Mouse (Mus musculus) gastrocnemius, postnatal 10 days (tissue): ENCODE measurements around the gene Sepsecs. TPM values are rescaled to one million over a fixed set of nuclear protein-coding genes. Genes with fewer than 3 reads are reported as not detected.
A peak's percentile ranks its signal among the peaks of the same experiment; 100 is the strongest.
"Not testable (repeated sequence)": the region's sequence is repeated elsewhere in the genome, so short reads cannot be mapped to it uniquely, and the experiment has no call there.

ENCODE experiments used
- DNase-seq: peaks from one replicate; pipeline ENCODE4 v3.0.0; 2021; ENCODE audit warnings: mixed read lengths
- long read RNA-seq, 2 experiments: library from polyadenylated mRNA; stranded (forward); transcript quantifications; one replicate each; pipeline ENCODE4 v2.0.0; 2021
- total RNA-seq, 2 experiments: library from RNA; stranded (reverse); gene quantifications; 2 replicates each; pipeline ENCODE4 v1.2.3; 2021

Gene Sepsecs
- total RNA-seq: 1 to 10 TPM; 7.1 to 7.8 TPM
- long read RNA-seq, experiment 1, full-length matches to known transcripts: 9 of 15 reads
- long read RNA-seq, experiment 1, partial matches to known transcripts: 2 of 15 reads
- long read RNA-seq, experiment 1, other reads (novel, unspliced or antisense): 4 of 15 reads
- long read RNA-seq, experiment 2, full-length matches to known transcripts: 5 of 8 reads
- long read RNA-seq, experiment 2, partial matches to known transcripts: 0 of 8 reads
- long read RNA-seq, experiment 2, other reads (novel, unspliced or antisense): 3 of 8 reads

GRCm38 (mm10) chr5:52669426-52670191 is at the start of gene Sepsecs:
TSS of gene Sepsecs (minus strand) at chr5:52669708.
- peak; percentile 94 for DNase-seq

- no peak for DNase-seq
Observed at GRCm38 (mm10) chr5:52716742-52717448, 47.4 kb upstream of the Sepsecs start.

GRCm38 (mm10) chr5:52712704-52713103 is 43.2 kb upstream of the Sepsecs start:
- DNase-seq: no peak

GRCm38 (mm10) chr5:52704562-52704961 is 35.1 kb upstream of the Sepsecs start:
- DNase-seq: no peak

- not testable (repeated sequence) for DNase-seq
Observed at GRCm38 (mm10) chr5:52697882-52698440, 28.5 kb upstream of the Sepsecs start.

- DNase-seq: no peak
Observed at GRCm38 (mm10) chr5:52697291-52697690, 27.8 kb upstream of the Sepsecs start.

GRCm38 (mm10) chr5:52687741-52688455 is 18.4 kb upstream of the Sepsecs start:
- no peak for DNase-seq

GRCm38 (mm10) chr5:52681111-52681510 is 11.6 kb upstream of the Sepsecs start:
- DNase-seq: no peak

GRCm38 (mm10) chr5:52680191-52680590 is 10.7 kb upstream of the Sepsecs start:
- no peak for DNase-seq

GRCm38 (mm10) chr5:52678498-52679070 is 9.1 kb upstream of the Sepsecs start:
- DNase-seq: no peak

GRCm38 (mm10) chr5:52677126-52677525 is 7.6 kb upstream of the Sepsecs start:
- no peak for DNase-seq

GRCm38 (mm10) chr5:52674384-52675069 is 5.0 kb upstream of the Sepsecs start:
- DNase-seq: no peak

GRCm38 (mm10) chr5:52673341-52673740 is 3.8 kb upstream of the Sepsecs start:
- DNase-seq: no peak

GRCm38 (mm10) chr5:52670745-52671144 is 1.2 kb upstream of the Sepsecs start:
- no peak for DNase-seq

- DNase-seq: no peak
Observed at GRCm38 (mm10) chr5:52666766-52667165, 2.7 kb downstream of the Sepsecs start.

- no peak for DNase-seq
Observed at GRCm38 (mm10) chr5:52657957-52658356, 11.6 kb downstream of the Sepsecs start.

- no peak for DNase-seq
Observed at GRCm38 (mm10) chr5:52657336-52657735, 12.2 kb downstream of the Sepsecs start.

- no peak for DNase-seq
Observed at GRCm38 (mm10) chr5:52655992-52656391, 13.5 kb downstream of the Sepsecs start.

- DNase-seq: no peak
Observed at GRCm38 (mm10) chr5:52654961-52655360, 14.5 kb downstream of the Sepsecs start.

- DNase-seq: no peak
Observed at GRCm38 (mm10) chr5:52652606-52653005, 16.9 kb downstream of the Sepsecs start.

GRCm38 (mm10) chr5:52652086-52652485 is 17.4 kb downstream of the Sepsecs start:
- DNase-seq: no peak
